Mouse (Mus musculus): ENCODE measurements at regions not wholly inside any gene's neighbourhood (a gene's known extent, or its start where the extent isn't known, plus 50 kb on each side); places are given as distances from the start of the nearest gene placed in this dataset.

DNA sequence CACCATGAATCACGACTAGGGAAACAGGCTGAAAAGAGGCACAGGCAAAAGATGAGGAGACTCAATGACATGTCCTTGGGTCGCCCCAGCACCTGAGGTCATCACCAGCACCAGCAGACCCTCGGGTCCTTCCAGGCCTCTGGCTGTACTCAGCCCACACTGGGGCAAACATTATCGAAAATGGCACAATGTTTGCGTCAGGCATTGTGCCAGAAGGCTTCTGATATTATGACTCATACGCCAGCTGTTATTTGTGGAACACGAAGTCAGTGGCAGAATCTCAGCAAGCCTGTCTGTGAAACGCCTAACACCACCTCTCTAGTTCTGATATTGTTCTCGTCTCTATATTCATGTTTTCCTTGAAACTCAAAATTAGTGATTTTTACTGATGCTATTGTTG lies 384.8 kb downstream of the Rwdd3 start:
- TF ChIP-seq CTCF (IDR thresholded peaks at IDR 0.05; ENCODE audit: borderline replicate concordance, insufficient read depth, low read depth, low read length) (no peak), POLR2A (IDR thresholded peaks at IDR 0.05; ENCODE audit: borderline replicate concordance, insufficient read depth, low read length) (no peak)
